Mouse (Mus musculus): ENCODE data around the gene Mrpl34.

Mrpl34 gene

GRCm38 (mm10) chr8:71468916-71469315 lies 4.2 kb downstream of the Mrpl34 start, which contains the start of gene Dda1:
Gene Dda1 (plus strand): TSS chr8:71469199.
- DNase-seq (ENCODE audit: extremely low spot score, low read depth, low spot score) = peak; percentile 95

GRCm38 (mm10) chr8:71469411-71469810 lies 4.7 kb downstream of the Mrpl34 start:
- no peak for DNase-seq (ENCODE audit: extremely low spot score, low read depth, low spot score)

- DNase-seq (ENCODE audit: extremely low spot score, low read depth, low spot score) = no peak
Measured at GRCm38 (mm10) chr8:71470146-71470912, 5.6 kb downstream of the Mrpl34 start.

- DNase-seq (ENCODE audit: extremely low spot score, low read depth, low spot score) = no peak
Measured at GRCm38 (mm10) chr8:71470913-71471255, 6.1 kb downstream of the Mrpl34 start.

GRCm38 (mm10) chr8:71471861-71472260 lies 7.1 kb downstream of the Mrpl34 start:
- no peak for DNase-seq (ENCODE audit: extremely low spot score, low read depth, low spot score)

- no peak for DNase-seq (ENCODE audit: extremely low spot score, low read depth, low spot score)
Measured at GRCm38 (mm10) chr8:71472601-71473386, 8.0 kb downstream of the Mrpl34 start.

- no peak for DNase-seq (ENCODE audit: extremely low spot score, low read depth, low spot score)
Measured at GRCm38 (mm10) chr8:71474344-71474743, 9.6 kb downstream of the Mrpl34 start.

GRCm38 (mm10) chr8:71474785-71475701 lies 10.3 kb downstream of the Mrpl34 start:
- DNase-seq (ENCODE audit: extremely low spot score, low read depth, low spot score) = no peak

- DNase-seq (ENCODE audit: extremely low spot score, low read depth, low spot score) = no peak
Measured at GRCm38 (mm10) chr8:71475702-71476075, 10.9 kb downstream of the Mrpl34 start.

GRCm38 (mm10) chr8:71476099-71476940 lies 11.6 kb downstream of the Mrpl34 start:
- DNase-seq (ENCODE audit: extremely low spot score, low read depth, low spot score) = no peak

- no peak for DNase-seq (ENCODE audit: extremely low spot score, low read depth, low spot score)
Measured at GRCm38 (mm10) chr8:71477196-71477845, 12.6 kb downstream of the Mrpl34 start.

- no peak for DNase-seq (ENCODE audit: extremely low spot score, low read depth, low spot score)
Measured at GRCm38 (mm10) chr8:71478943-71479342, 14.2 kb downstream of the Mrpl34 start.

- no peak for DNase-seq (ENCODE audit: extremely low spot score, low read depth, low spot score)
Measured at GRCm38 (mm10) chr8:71483932-71484331, 19.2 kb downstream of the Mrpl34 start.

- DNase-seq (ENCODE audit: extremely low spot score, low read depth, low spot score) = no peak
Measured at GRCm38 (mm10) chr8:71484736-71485135, 20.0 kb downstream of the Mrpl34 start.

GRCm38 (mm10) chr8:71485142-71486135 lies 20.7 kb downstream of the Mrpl34 start, which contains the start of gene Ano8:
Gene Ano8 (minus strand): TSS chr8:71485963.
- no peak for DNase-seq (ENCODE audit: extremely low spot score, low read depth, low spot score)

- DNase-seq (ENCODE audit: extremely low spot score, low read depth, low spot score) = no peak
Measured at GRCm38 (mm10) chr8:71486136-71486529, 21.4 kb downstream of the Mrpl34 start.

GRCm38 (mm10) chr8:71487691-71488445 lies 23.1 kb downstream of the Mrpl34 start, which contains the start of gene Gtpbp3:
Gene Gtpbp3 (plus strand): TSS chr8:71488103.
- DNase-seq (ENCODE audit: extremely low spot score, low read depth, low spot score) = no peak

GRCm38 (mm10) chr8:71488454-71488853 lies 23.7 kb downstream of the Mrpl34 start:
- peak; percentile 97 for DNase-seq (ENCODE audit: extremely low spot score, low read depth, low spot score)

All from hindlimb bud, embryonic 11.5 days (tissue).